ENCODE assay signal across 22 mouse cellular contexts in genomic region chr13:104988811-104989258, GRCm38 (mm10).
A peak's percentile ranks its signal among the peaks of the same experiment; 100 is the strongest.
DNase-seq lines count a peak whose midpoint lies in the region; ATAC-seq and TF ChIP-seq lines count a peak whose summit lies in the region.
"Had no signal": no experiment of that assay in that cellular context is flagged by ENCODE, and none has a peak within 500 bp of the region (broad histone marks: within the 10 kb centered on the region; RNA-seq: fewer than 3 reads in every experiment).

No protein-coding gene starts in this region.

- H3K9ac ChIP-seq in kidney, embryonic 16.5 days (replicated peaks; ENCODE audit: low read length) = no peak overlapping the region
- no peak overlapping the region for H3K9ac ChIP-seq in ES-E14 (ENCODE audit: insufficient read depth, low read depth, low read length, poor library complexity, severe bottlenecking)
- H3K9ac ChIP-seq in limb, embryonic 13.5 days = no peak overlapping the region
- H3K9ac ChIP-seq: hindbrain, embryonic 13.5 days; midbrain, embryonic 15.5 days; neural tube, embryonic 15.5 days; stomach, embryonic 15.5 days had no signal

- no peak for DNase-seq in kidney, postnatal 25 days
- DNase-seq in ES-E14 (ENCODE audit: low read depth, low spot score) (no peak), adipocyte (ENCODE audit: low spot score) (peak; percentile 3)
- no peak for DNase-seq in thymus, postnatal 36 days
- no peak for DNase-seq in gastrocnemius, postnatal 14 days
- DNase-seq: adrenal gland, postnatal 14 days; heart, postnatal 10 days; kidney, postnatal 14 days; liver; right cerebral cortex, postnatal 25 days; thymus, postnatal 14 days had no signal

- 51% methylated on average over 7 of the region's 7 CpGs for WGBS in kidney, embryonic 16.5 days
- 39% methylated on average over 7 of the region's 7 CpGs for WGBS in limb, embryonic 13.5 days

- in situ Hi-C loops in ES-E14 (cut with MboI; ENCODE audit: low sequenced_read_pairs in 2 of 2, unreplicated experiment in 2 of 2) = no loop called here

- ATAC-seq in kidney, embryonic 16.5 days (ENCODE audit: low FRiP score, low TSS enrichment) = peak; percentile 63; the same call in 1 of the 2 replicates
- ATAC-seq in limb, embryonic 13.5 days (ENCODE audit: low FRiP score, low read depth) = peak; percentile 92
- ATAC-seq: activated CD4-positive, CD25-positive, alpha-beta regulatory T cell, adult 4 months; forebrain, embryonic 16.5 days; inflammation-experienced regulatory T-cells, adult 6 months; lung, postnatal 0 days; midbrain, embryonic 15.5 days had no signal

- no peaks in the 10 kb centered on the region for H3K4me1 ChIP-seq in kidney, embryonic 16.5 days (ENCODE audit: insufficient read depth, low read length)
- H3K4me1 ChIP-seq in ES-E14 (ENCODE audit: control insufficient read depth in 2 of 2, insufficient read depth in 2 of 2, low read length in 2 of 2, poor library complexity in 1 of 2) = no peaks in the 10 kb centered on the region
- H3K4me1 ChIP-seq in limb, embryonic 13.5 days = peaks cover 17% of the 10 kb centered on the region
- H3K4me1 ChIP-seq: hindbrain, embryonic 13.5 days; midbrain, embryonic 15.5 days; neural tube, embryonic 15.5 days; stomach, embryonic 15.5 days had no signal

- 0 out of 2 replicates have a peak overlapping the region, but pooled peaks have one; percentile 3 for H3K27ac ChIP-seq in kidney, embryonic 16.5 days (ENCODE audit: low read length)
- H3K27ac ChIP-seq in ES-E14 (ENCODE audit: insufficient read depth, low read depth, low read length, poor library complexity, severe bottlenecking) = no peak overlapping the region
- peak overlapping the region; percentile 69 for H3K27ac ChIP-seq in limb, embryonic 13.5 days
- H3K27ac ChIP-seq: hindbrain, embryonic 13.5 days; midbrain, embryonic 15.5 days; neural tube, embryonic 15.5 days; stomach, embryonic 15.5 days had no signal

- H3K4me2 ChIP-seq in kidney, embryonic 16.5 days (replicated peaks; ENCODE audit: low read depth, low read length) = no peak overlapping the region
- peak overlapping the region; percentile 33 for H3K4me2 ChIP-seq in limb, embryonic 13.5 days (replicated peaks)
- H3K4me2 ChIP-seq: heart, embryonic 11.5 days; hindbrain, embryonic 13.5 days; midbrain, embryonic 15.5 days; neural tube, embryonic 15.5 days; stomach, embryonic 15.5 days had no signal

- H3K27me3 ChIP-seq in kidney, embryonic 16.5 days (ENCODE audit: insufficient read depth, low read length) = no peaks in the 10 kb centered on the region
- H3K27me3 ChIP-seq in limb, embryonic 13.5 days = no peaks in the 10 kb centered on the region
- H3K27me3 ChIP-seq: hindbrain, embryonic 13.5 days; midbrain, embryonic 15.5 days; neural tube, embryonic 15.5 days; stomach, embryonic 15.5 days had no signal

- no peaks in the 10 kb centered on the region for H3K9me3 ChIP-seq in kidney, embryonic 16.5 days (ENCODE audit: low read length)
- H3K9me3 ChIP-seq in ES-E14 (ENCODE audit: control insufficient read depth, insufficient read depth, low read depth, low read length) = no peaks in the 10 kb centered on the region
- H3K9me3 ChIP-seq in limb, embryonic 13.5 days = no peaks in the 10 kb centered on the region
- H3K9me3 ChIP-seq: hindbrain, embryonic 13.5 days; midbrain, embryonic 15.5 days; neural tube, embryonic 15.5 days; stomach, embryonic 15.5 days had no signal

- intact Hi-C loops in gastrocnemius, postnatal 14 days (cut with DNase I; ENCODE audit: low total_unique reads) = no loop called here

- no peaks in the 10 kb centered on the region for H3K36me3 ChIP-seq in kidney, embryonic 16.5 days (ENCODE audit: insufficient read depth, low read length)
- H3K36me3 ChIP-seq in ES-E14 (ENCODE audit: control insufficient read depth, insufficient read depth, low read length, poor library complexity, severe bottlenecking) = no peaks in the 10 kb centered on the region
- H3K36me3 ChIP-seq in limb, embryonic 13.5 days = no peaks in the 10 kb centered on the region
- H3K36me3 ChIP-seq: hindbrain, embryonic 13.5 days; midbrain, embryonic 15.5 days; neural tube, embryonic 15.5 days; stomach, embryonic 15.5 days had no signal

- no peak overlapping the region for H3K4me3 ChIP-seq in kidney, embryonic 16.5 days (ENCODE audit: low read length)
- H3K4me3 ChIP-seq in ES-E14 (ENCODE audit: insufficient read depth in 1 of 2, low read depth in 1 of 2, low read length in 2 of 2, poor library complexity in 1 of 2, severe bottlenecking in 1 of 2) = no peak overlapping the region
- no peak overlapping the region for H3K4me3 ChIP-seq in limb, embryonic 13.5 days
- H3K4me3 ChIP-seq: hindbrain, embryonic 13.5 days; midbrain, embryonic 15.5 days; neural tube, embryonic 15.5 days; stomach, embryonic 15.5 days had no signal

TF ChIP-seq in ES-E14, 5 proteins besides CTCF, POLR2A, EP300 and RAD21:
- TF ChIP-seq ZNF384 (IDR thresholded peaks at IDR 0.05; ENCODE audit: low read depth, low read length) (no peak), ZC3H11A (IDR thresholded peaks at IDR 0.05; ENCODE audit: borderline replicate concordance, low read depth, low read length) (no peak), MAFK (IDR thresholded peaks at IDR 0.05; ENCODE audit: insufficient read depth, low read depth, low read length) (no peak), CHD2 (IDR thresholded peaks at IDR 0.05; ENCODE audit: low read depth, low read length) (peak; percentile 41; the same call in 1 of the 2 replicates), HCFC1 (IDR thresholded peaks at IDR 0.05; ENCODE audit: borderline replicate concordance, insufficient read depth, low read length) (no peak)
